Mouse (Mus musculus): ENCODE results near the gene Pdlim7.

GRCm38 (mm10) chr13:55506697-55507096 is 6.8 kb downstream of the Pdlim7 start:
- TF ChIP-seq POLR2A (IDR thresholded peaks at IDR 0.05; ENCODE audit: control insufficient read depth in 1 of 2, insufficient read depth in 1 of 2, low read depth in 1 of 2, low read length in 2 of 2, poor library complexity in 1 of 2), result no peak
- TF ChIP-seq CTCF (IDR thresholded peaks at IDR 0.05 in 2 of 3, conservative IDR thresholded peaks at IDR 0.05 in 1 of 3; ENCODE audit: control insufficient read depth in 1 of 3, insufficient read depth in 1 of 3, low read depth in 2 of 3, low read length in 3 of 3, poor library complexity in 1 of 3, severe bottlenecking in 1 of 3), result no peak
- no peak for TF ChIP-seq SIN3A (IDR thresholded peaks at IDR 0.05; ENCODE audit: low read length)
- TF ChIP-seq GATA1 (IDR thresholded peaks at IDR 0.05; ENCODE audit: low read depth, low read length), result no peak

Data from MEL (cell line).